Mouse (Mus musculus): ENCODE data around the gene Arap1. TPM values are rescaled to one million over a fixed set of nuclear protein-coding genes. Genes with fewer than 3 reads are reported as not detected.

Gene Arap1
- polyA plus RNA-seq, 1 experiment: 41.8 TPM

DNA sequence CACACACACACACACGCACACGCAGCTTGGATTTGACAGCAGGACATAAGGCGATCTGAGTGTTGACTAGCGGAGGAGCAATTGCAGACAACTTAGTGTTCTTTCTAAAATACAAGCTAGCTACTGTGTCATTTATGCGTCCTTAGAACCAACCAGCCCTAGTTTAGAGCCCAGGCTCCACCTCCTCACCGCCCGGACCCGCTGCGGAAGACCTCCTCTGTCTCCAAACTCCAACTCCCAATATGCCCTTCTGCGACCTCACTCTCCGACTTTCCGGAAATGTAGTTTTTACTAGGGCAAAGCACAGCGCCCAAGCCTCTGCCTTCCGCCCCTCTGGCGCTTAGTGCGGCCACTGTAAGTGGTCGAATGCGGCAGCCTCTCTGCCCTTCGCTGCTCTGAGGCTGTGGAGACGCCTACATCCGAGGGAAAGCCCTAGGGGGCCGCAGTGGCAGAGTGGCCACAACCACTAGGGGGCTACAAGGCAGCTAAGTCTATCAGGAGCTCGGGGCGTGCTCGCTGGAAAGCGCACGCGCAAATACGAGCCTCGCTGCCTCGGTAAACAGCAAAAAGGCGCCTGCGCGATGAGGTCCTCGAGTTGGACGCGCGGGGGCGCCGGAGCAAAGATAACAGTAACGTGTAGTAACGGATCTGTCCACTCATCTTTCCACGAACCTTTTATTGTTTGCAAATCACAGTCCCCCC lies 37.4 kb upstream of the Arap1 start:
- under 1% methylated on average over 43 of the region's 43 CpGs for WGBS
- Histone ChIP-seq H3K4me3 (replicated peaks; ENCODE audit: insufficient read depth, low read depth, low read length) (peak overlapping the region; percentile 80), H3K27me3 (ENCODE audit: control insufficient read depth, insufficient read depth, low read length) (no peaks in the 10 kb centered on the region), H3K27ac (ENCODE audit: insufficient read depth, low read length) (peak overlapping the region; percentile 79), H3K4me1 (ENCODE audit: control insufficient read depth, insufficient read depth, low read length) (peaks cover 15% of the 10 kb centered on the region)
- TF ChIP-seq CTCF (IDR thresholded peaks at IDR 0.05; ENCODE audit: borderline replicate concordance, insufficient read depth, low read depth, low read length) (peak; percentile 80), POLR2A (IDR thresholded peaks at IDR 0.05; ENCODE audit: borderline replicate concordance, insufficient read depth, low read length) (peak; percentile 77; the same call in 1 of the 2 replicates)
- DNase-seq: peak; percentile 98 to 99

- H3K4me3 ChIP-seq (replicated peaks; ENCODE audit: insufficient read depth, low read depth, low read length): peak overlapping the region; percentile 5
- peaks cover 16% of the 10 kb centered on the region for H3K4me1 ChIP-seq (ENCODE audit: control insufficient read depth, insufficient read depth, low read length)
- 40% methylated on average over 2 of the region's 2 CpGs for WGBS
- no peaks in the 10 kb centered on the region for H3K27me3 ChIP-seq (ENCODE audit: control insufficient read depth, insufficient read depth, low read length)
- peak overlapping the region; percentile 2 for H3K27ac ChIP-seq (ENCODE audit: insufficient read depth, low read length)
- DNase-seq: no peak
- TF ChIP-seq POLR2A (IDR thresholded peaks at IDR 0.05; ENCODE audit: borderline replicate concordance, insufficient read depth, low read length): no peak
- TF ChIP-seq CTCF (IDR thresholded peaks at IDR 0.05; ENCODE audit: borderline replicate concordance, insufficient read depth, low read depth, low read length): no peak
Observed at GRCm38 (mm10) chr7:101311061-101311460, 36.8 kb upstream of the Arap1 start.

GRCm38 (mm10) chr7:101313033-101313432 lies 34.8 kb upstream of the Arap1 start:
- H3K4me3 ChIP-seq (replicated peaks; ENCODE audit: insufficient read depth, low read depth, low read length): no peak overlapping the region
- H3K27me3 ChIP-seq (ENCODE audit: control insufficient read depth, insufficient read depth, low read length): no peaks in the 10 kb centered on the region
- no peak overlapping the region for H3K27ac ChIP-seq (ENCODE audit: insufficient read depth, low read length)
- WGBS: 94% methylated on average over 3 of the region's 3 CpGs
- TF ChIP-seq POLR2A (IDR thresholded peaks at IDR 0.05; ENCODE audit: borderline replicate concordance, insufficient read depth, low read length) (no peak), CTCF (IDR thresholded peaks at IDR 0.05; ENCODE audit: borderline replicate concordance, insufficient read depth, low read depth, low read length) (no peak)
- DNase-seq: no peak
- H3K4me1 ChIP-seq (ENCODE audit: control insufficient read depth, insufficient read depth, low read length): peaks cover 16% of the 10 kb centered on the region

DNA sequence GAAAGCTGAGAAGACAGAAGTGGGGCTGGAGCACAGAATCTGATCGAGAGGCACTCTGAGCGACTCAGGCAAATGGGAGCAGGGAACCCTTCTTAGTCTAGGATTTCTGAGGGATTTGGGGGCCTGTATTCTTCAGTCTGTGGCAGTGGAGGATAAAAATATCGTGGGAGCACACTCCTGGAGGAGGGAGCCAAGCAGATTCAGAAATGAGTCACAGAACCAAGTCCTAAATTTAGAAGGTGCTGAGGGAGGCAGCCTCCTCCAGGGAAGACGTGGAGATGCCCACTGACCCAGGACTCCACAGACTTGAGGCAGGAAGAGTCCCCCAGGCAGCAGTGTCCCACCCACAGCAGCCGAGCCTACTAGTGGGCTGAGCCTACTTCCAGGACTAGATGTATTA lies 33.5 kb upstream of the Arap1 start:
- 41% methylated on average over 5 of the region's 5 CpGs for WGBS
- 0 out of 2 replicates have a peak overlapping the region, but pooled peaks have one; percentile 18 for H3K27ac ChIP-seq (ENCODE audit: insufficient read depth, low read length)
- DNase-seq: peak in 1 of 2 experiments; percentile 63
- H3K27me3 ChIP-seq (ENCODE audit: control insufficient read depth, insufficient read depth, low read length): no peaks in the 10 kb centered on the region
- TF ChIP-seq CTCF (IDR thresholded peaks at IDR 0.05; ENCODE audit: borderline replicate concordance, insufficient read depth, low read depth, low read length): no peak
- no peak for TF ChIP-seq POLR2A (IDR thresholded peaks at IDR 0.05; ENCODE audit: borderline replicate concordance, insufficient read depth, low read length)
- H3K4me3 ChIP-seq (replicated peaks; ENCODE audit: insufficient read depth, low read depth, low read length): no peak overlapping the region
- H3K4me1 ChIP-seq (ENCODE audit: control insufficient read depth, insufficient read depth, low read length): peaks cover 16% of the 10 kb centered on the region

DNA sequence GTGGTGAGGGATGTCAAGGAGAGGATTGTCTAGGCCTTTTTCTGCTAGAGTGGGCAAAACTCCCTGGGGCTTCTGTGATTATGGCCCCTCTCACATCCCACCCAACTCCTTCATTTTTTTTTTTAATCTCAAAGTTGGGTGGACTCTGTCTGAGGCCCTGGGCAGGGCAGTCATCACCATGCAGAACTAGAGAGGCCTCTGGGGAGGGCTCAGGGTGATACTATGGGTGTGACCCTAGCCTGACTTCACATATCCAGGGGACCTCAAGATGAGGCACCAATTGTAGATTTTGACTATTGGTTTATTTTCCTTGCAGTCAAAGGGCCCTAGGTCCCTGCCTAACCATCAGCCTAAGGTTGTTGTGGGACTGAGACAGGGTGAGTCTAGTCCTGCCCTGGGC lies 32.2 kb upstream of the Arap1 start:
- no peak for TF ChIP-seq POLR2A (IDR thresholded peaks at IDR 0.05; ENCODE audit: borderline replicate concordance, insufficient read depth, low read length)
- TF ChIP-seq CTCF (IDR thresholded peaks at IDR 0.05; ENCODE audit: borderline replicate concordance, insufficient read depth, low read depth, low read length): no peak
- no peak for DNase-seq
- no peak overlapping the region for H3K27ac ChIP-seq (ENCODE audit: insufficient read depth, low read length)
- H3K4me3 ChIP-seq (replicated peaks; ENCODE audit: insufficient read depth, low read depth, low read length): no peak overlapping the region
- H3K27me3 ChIP-seq (ENCODE audit: control insufficient read depth, insufficient read depth, low read length): no peaks in the 10 kb centered on the region
- peaks cover 20% of the 10 kb centered on the region for H3K4me1 ChIP-seq (ENCODE audit: control insufficient read depth, insufficient read depth, low read length)

DNA sequence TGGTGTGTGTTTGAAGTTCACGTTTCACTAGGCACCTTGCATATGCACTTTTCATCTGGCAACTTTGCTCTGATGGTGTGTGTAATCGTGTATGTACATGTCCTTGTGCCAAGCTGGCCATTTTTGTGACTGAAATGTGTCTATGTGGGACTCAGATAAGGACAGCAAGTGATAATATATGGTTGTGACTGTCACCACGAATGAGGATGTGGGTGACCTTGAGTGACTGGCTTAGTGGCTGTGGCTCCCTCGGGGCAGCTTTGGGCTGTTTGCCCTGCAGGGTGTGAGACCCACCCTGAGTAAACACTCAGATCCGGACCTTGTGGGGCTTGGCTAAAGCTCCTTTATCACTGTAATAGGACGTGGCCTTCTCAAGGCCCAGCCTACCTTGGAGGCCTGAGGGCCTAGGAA lies 31.3 kb upstream of the Arap1 start:
- DNase-seq: no peak
- Histone ChIP-seq H3K4me1 (ENCODE audit: control insufficient read depth, insufficient read depth, low read length) (peaks cover 20% of the 10 kb centered on the region), H3K27me3 (ENCODE audit: control insufficient read depth, insufficient read depth, low read length) (no peaks in the 10 kb centered on the region), H3K4me3 (replicated peaks; ENCODE audit: insufficient read depth, low read depth, low read length) (no peak overlapping the region), H3K27ac (ENCODE audit: insufficient read depth, low read length) (no peak overlapping the region)
- 76% methylated on average over 6 of the region's 6 CpGs for WGBS
- no peak for TF ChIP-seq CTCF (IDR thresholded peaks at IDR 0.05; ENCODE audit: borderline replicate concordance, insufficient read depth, low read depth, low read length)
- no peak for TF ChIP-seq POLR2A (IDR thresholded peaks at IDR 0.05; ENCODE audit: borderline replicate concordance, insufficient read depth, low read length)

DNA sequence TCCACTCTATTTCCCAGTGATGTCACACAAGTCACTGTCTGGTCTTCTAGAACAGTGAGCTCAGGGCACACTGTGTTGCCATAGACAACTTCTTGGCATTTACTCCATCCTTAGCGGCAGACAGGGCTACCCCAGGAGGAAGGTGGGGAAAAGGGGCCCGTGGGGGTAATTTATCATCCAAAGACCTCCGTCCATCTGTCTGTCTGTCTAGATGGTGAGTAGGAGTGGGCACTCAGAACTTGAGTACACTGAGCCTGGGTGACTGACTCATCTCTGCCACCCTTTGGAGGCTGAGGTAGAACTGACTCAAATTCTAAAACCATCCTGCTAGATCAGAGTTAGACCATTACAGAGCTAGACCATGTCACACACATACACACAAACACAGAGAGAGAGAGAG lies 30.9 kb upstream of the Arap1 start, which contains the start of gene Stard10:
TSS of gene Stard10 (plus strand) at position 73 of the 400 bp plus-strand sequence.
- H3K4me1 ChIP-seq (ENCODE audit: control insufficient read depth, insufficient read depth, low read length): peaks cover 20% of the 10 kb centered on the region
- no peaks in the 10 kb centered on the region for H3K27me3 ChIP-seq (ENCODE audit: control insufficient read depth, insufficient read depth, low read length)
- H3K27ac ChIP-seq (ENCODE audit: insufficient read depth, low read length): no peak within 1 kb of the TSS
- no peak within 1 kb of the TSS for H3K4me3 ChIP-seq (replicated peaks; ENCODE audit: insufficient read depth, low read depth, low read length)
- DNase-seq: no peak
- TF ChIP-seq POLR2A (IDR thresholded peaks at IDR 0.05; ENCODE audit: borderline replicate concordance, insufficient read depth, low read length): no peak
- WGBS: 65% methylated on average over 3 of the region's 3 CpGs

GRCm38 (mm10) chr7:101318848-101319247 lies 29.0 kb upstream of the Arap1 start:
- no peaks in the 10 kb centered on the region for H3K27me3 ChIP-seq (ENCODE audit: control insufficient read depth, insufficient read depth, low read length)
- TF ChIP-seq CTCF (IDR thresholded peaks at IDR 0.05; ENCODE audit: borderline replicate concordance, insufficient read depth, low read depth, low read length): no peak
- TF ChIP-seq POLR2A (IDR thresholded peaks at IDR 0.05; ENCODE audit: borderline replicate concordance, insufficient read depth, low read length): no peak
- no peak overlapping the region for H3K27ac ChIP-seq (ENCODE audit: insufficient read depth, low read length)
- H3K4me3 ChIP-seq (replicated peaks; ENCODE audit: insufficient read depth, low read depth, low read length): no peak overlapping the region
- DNase-seq: no peak
- 70% methylated on average over 4 of the region's 4 CpGs for WGBS
- H3K4me1 ChIP-seq (ENCODE audit: control insufficient read depth, insufficient read depth, low read length): peaks cover 35% of the 10 kb centered on the region
